Mouse (Mus musculus) gastrocnemius, postnatal 14 days (tissue): ENCODE measurements at regions not wholly inside any gene's neighbourhood (a gene's known extent, or its start where the extent isn't known, plus 50 kb on each side); places are given as distances from the start of the nearest gene placed in this dataset.

Source experiments
- DNase-seq: peaks from one replicate; pipeline ENCODE4 v3.0.0; 2021; ENCODE audit warnings: mixed read lengths
- intact Hi-C: fragments of 180-260 bp; cut with DNase I; formaldehyde crosslinking; loops from one replicate; pipeline ENCODE4 v1.15.1; 2025; ENCODE audit warnings: low total_unique reads

DNA sequence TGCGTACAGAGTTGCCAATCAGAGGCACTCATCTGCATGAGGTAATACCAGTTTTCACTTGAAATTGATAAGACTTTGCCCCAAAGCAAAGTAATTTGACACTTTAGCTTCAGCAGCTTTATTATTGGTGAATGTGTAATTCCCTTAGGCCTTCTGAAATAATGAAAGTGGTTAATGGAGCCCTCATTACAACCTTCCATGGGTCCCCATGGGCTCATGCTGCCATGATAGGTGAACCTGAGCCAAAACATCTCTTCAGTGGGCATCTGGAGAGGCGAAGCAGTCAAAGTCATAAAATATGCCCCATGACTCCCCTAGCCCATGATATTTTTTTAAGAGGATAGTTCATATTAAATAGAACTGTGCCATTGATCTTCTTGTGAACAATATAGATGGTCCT, 471.1 kb upstream of the Zeb2 start:
- intact Hi-C loops: no loop called here

DNA sequence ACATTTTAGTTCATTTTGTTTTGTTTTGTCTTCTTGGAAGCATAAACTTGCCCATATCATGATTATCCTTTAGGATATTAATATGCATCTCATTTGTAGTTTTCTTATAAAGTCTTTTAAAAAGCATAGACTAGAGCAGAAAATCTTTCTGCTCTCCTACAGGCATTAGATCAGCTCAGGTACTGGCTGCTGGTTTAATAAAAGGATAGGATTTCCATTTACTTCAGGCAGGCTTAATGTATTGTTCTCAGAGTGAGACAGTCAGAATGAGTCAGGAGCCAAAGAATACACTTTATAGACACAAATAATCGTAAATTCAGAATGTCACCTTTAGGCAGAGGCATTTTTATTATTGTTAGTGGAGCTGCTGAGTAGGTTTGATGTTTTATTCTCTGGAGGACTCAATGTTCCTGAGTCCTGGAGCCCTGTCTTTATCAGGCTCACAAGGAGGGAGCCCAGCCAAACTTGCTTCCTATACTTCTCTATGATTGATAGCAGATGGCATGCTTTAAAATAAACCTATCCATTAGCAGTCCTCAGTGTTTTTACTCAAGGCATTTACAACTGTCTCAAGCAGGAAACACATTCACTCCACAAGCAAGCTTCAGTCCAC, 469.5 kb upstream of the Zeb2 start:
- DNase-seq: no peak
- intact Hi-C loops: no loop called here

More for the DNA sequence above, 471.1 kb upstream of the Zeb2 start:
- DNase-seq: no peak

DNA sequence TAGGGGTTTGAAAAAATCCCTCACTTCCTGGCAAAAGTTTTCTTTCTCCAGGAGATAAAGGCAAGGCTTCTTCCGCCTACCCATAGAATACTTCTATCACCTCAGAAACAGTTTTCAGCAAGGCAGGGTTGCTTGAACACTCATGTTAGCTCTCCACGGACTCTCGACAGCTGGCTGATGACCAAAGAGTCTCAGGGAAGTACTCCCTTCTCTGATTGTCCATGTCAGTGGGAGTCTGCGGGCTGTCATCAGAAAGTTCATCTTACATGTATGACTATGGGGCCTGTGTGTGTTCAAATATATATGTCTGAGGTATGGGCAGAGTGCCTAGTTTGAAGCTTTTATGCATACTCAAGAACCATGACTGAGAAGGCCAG, 464.3 kb upstream of the Zeb2 start:
- intact Hi-C loops: no loop called here
- peak; percentile 13 for DNase-seq

DNA sequence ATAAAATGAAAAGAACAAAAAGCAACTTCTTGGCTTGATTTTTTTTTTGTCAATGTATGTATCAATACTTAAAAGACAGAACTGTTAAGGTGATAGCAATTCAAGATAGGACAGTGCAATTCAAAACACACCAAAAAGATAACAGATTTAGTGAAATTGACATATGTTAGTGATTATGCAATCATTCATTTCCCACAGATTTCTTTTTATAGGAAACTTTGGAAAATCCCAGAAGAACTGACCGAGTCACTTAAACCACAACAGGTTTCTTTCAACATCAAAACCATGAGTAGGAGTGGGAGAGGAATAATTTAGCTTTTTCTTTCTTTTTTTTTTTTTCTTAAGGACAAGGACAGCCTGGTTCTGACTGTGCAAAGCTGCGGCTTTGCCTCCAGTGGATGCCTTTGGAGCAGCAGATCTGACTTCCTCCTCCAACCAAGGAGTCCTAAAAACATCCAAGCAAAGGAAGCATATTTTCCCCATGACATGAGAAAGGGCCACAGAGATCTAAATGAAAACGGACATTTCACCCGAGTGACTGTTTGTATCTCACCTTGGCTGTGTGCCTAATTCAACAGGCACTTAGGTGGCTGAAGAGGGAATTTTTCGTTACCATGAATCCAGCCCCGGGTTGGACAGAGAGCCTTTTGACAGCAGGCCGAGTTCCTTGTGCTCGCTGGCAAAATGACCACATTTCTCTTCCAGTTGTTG, 463.8 kb upstream of the Zeb2 start:
- intact Hi-C loops: no loop called here
- peak; percentile 10 for DNase-seq

DNA sequence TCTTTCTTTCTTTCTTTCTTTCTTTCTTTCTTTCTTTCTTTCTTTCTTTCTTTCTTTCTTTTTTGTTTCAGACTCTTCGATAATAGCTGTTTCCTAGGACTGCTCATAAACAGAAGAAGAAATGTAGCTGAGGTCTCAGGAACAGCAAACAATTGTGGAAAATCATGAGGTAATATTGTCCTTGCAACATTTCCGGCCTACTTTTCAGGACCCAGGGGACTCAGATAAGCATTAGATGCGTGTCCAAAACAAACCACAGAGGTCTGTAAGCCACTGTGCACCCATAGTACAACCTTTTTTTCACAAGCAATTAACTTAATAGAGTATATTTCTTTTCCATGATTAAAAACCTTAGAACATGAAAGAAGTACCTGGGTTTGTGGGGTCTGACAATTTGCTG, 455.7 kb upstream of the Zeb2 start:
- DNase-seq: no peak
- intact Hi-C loops: no loop called here

DNA sequence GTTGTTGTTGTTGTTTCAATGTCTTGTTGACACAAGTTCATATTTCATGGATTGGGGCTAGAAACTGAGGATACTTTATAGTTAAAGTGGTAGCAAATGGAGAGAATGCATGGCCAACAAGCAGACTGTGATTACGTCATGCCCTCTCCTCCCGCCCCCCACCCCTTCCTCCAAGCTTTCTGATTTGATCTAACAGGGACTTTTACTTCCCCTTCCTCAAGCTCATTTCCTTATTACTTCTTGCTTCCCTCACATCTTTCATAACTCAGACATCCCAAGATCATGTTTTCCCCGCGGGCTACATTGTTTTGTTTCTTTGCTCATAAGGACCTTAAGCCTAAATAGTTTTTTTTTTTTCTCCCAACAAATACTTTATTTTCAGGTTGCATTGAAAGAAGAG, 437.5 kb upstream of the Zeb2 start:
- intact Hi-C loops: no loop called here
- no peak for DNase-seq

DNA sequence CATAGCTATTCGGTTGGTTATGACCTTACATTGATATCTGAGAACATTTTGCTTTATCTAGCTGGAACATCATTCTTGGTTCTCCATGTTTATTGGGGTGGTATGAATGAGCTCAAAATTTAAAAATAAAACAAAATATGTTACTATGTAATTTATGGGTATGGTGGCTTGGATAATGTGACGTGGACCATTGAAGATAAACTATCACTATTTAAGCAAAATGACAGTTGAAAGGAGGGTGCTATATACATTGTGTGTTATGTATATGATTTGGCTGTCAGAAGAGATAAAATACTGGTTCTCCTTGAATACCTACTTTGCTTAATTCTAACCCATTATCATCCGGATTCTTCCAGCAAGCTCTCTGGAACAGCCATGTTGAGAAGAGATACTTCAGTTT, 424.2 kb upstream of the Zeb2 start:
- intact Hi-C loops: no loop called here
- DNase-seq: no peak

DNA sequence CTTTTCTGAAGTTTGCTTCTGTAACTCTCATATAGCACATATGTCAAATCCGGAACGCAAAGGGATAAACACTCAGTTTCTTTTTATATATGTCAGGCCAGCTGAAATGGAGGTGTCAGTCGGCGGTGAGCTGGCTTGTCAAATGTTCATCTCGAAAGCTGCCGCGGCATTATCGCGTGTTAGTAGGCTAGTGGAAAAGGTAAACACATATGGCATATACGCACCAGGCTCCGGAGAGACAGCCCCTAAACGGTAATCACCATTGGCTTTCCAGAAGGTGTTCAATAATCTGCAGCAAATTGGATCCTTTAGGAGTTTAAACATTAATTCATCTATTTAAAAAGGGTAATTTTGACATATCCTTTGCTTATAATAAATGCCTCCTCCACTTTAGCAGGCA, 421.8 kb upstream of the Zeb2 start:
- intact Hi-C loops: no loop called here
- DNase-seq: no peak

DNA sequence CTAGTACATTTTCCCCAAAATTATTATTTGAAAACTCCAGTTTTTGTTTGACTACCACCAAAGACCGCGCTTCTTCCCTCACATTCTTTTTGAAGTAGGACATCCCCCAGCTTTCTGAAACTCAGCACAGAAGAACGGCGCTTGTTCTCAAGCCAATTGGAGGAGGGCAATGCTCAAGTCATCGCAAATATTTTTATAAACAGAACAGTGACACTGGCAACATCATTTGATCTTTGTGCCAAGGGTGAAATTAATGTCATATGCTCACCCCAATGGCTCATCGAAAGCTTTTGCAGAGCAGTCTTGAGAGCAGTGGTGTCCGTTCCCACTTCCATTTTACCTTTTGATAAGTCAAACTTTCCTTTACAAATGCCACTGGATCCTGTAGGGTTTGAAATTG, 420.5 kb upstream of the Zeb2 start:
- intact Hi-C loops: no loop called here
- no peak for DNase-seq

DNA sequence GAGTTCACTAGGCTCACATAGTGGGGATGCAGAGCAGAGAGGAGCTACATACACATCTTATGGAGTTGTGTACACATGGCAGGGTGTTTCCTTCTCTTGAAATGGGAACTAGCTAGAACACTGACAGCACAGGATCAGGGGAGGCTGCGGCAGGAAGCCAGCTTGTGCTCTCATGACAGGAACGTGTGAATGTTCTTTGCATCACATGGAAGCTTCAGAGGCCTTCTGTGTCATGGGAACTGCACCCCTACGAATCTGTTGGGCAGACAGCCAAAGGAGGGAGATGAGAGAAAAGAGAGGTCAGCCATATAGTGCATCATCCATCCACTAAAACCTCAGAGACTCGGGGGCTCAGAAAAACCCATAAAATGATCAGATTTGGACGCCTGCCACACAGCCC, 417.6 kb upstream of the Zeb2 start:
- intact Hi-C loops: no loop called here
- DNase-seq: peak; percentile 24

DNA sequence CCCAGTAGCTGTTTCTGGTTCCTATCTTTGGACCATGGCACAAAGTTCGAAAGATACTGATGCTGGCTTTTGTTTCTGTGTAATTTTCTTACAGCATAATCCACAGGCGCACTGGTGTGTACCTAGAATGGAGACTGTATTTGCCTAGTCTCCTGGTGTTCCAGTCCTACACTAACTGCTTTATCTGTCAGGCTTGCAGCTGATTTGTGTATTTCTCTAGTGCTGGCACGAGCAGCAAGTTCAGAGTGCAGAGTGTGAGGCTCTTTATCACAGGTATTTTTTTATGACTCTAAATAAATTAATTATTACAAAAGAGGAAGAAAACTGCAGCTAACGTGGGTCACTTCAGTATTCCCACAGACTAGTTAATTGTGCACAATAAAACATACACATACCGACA, 405.1 kb upstream of the Zeb2 start:
- intact Hi-C loops: no loop called here

DNA sequence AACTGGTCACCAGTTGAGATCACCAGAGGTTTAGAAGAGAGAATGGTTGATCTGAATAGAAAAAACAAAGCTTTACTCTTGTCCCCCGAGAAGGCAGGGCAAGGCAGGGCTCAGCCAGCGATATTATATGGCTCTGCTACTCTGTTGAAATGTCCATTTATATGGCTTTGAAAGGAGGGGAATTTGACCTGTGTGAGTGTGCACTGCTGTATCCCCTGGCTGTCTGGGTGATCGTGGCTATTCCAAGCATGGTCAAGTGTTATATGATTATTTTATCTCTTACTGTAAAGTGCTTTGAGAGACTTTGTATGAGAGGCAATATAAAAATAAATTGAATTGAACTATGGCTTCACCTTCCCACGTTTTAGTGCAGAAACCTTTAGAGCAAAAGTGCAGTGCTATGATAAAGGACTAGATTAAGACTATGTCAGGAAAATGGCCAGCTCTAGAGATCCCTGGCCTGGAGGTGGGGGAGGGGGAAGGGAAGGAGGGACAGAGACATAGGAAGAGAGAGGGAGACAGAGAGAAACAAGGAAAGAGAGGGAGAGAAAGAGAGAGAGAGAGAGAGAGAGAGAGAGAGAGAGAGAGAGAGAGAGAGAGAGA, 402.5 kb upstream of the Zeb2 start:
- no peak for DNase-seq
- intact Hi-C loops: no loop called here

More for the DNA sequence above, 405.1 kb upstream of the Zeb2 start:
- DNase-seq: no peak

DNA sequence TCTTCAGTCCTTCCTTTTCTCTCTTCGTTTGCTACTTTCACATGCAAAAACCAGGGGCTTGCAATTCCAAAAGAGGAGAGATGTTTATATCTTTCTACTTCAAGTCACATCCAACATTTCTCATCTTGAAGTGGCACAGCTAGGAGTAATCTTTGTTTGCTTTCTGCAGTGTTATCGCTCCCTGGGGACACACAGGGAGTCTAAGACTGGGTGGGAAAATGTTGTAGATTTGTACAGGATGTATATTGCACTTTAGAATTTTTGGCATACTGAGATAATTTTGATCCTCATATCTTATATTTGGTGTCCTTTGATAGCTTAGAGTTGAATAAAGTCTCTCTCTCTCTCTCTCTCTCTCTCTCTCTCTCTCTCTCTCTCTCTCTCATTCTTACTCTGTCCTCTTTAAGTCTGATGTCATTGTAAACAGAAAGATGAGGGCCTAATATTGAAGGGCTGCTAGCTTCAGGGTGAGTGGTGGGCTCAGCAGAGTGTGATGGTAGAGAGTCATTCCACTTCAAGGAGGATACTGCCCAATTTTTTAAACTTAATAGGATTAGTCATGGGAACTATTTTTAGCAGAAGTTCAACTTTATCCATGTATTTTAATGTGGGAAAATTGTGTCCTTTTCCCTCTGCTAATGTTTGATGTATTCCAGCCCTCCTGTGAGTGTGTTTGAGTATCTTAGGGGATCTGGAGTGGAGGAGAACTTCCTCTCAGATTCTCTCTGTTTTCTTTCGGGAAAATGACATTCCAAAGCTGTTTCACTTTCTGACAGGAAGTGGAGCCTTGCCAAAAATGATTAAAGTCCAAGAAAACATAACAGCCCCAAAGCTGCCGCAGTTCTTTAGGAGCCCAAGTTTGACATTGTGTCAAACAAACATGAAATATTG, 397.3 kb upstream of the Zeb2 start:
- intact Hi-C loops: no loop called here
- DNase-seq: no peak

DNA sequence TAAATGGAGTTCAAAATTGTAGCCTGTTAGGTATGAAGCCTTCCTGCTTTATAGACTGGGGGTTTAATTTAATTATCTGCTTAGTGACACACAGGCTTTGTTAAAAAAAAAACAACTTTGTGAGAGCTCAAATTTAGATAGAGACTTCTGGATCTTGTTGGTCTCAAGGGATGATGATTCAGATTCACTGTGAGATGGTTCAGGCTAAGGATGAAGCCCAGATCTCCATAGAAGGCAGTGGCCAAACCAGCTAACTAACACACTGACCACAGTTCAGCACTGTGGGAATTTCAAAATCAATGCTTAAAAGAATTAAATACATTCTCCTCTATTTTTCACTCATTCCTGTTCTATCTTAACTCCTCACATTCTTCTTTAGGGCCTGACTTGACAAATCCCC, 395.7 kb upstream of the Zeb2 start:
- intact Hi-C loops: no loop called here
- DNase-seq: no peak

DNA sequence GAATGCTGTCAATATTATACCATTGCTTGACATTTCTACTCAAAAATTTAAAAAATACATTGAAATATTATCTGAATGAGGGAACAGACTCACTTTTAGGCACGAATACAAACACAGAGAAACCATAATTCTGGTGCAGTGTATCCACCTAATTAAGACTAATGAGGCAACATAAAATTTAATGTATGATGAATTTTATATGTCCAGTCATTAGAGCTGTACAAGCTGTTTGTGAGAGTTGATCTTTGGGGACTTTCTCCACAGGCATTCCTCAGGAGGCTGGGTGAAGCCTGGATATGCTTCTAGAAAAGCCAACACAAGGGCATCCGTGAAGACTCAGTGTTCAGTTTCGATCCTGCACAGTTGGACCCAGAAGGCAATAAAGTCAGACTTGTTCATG, 394.6 kb upstream of the Zeb2 start:
- DNase-seq: no peak
- intact Hi-C loops: no loop called here

DNA sequence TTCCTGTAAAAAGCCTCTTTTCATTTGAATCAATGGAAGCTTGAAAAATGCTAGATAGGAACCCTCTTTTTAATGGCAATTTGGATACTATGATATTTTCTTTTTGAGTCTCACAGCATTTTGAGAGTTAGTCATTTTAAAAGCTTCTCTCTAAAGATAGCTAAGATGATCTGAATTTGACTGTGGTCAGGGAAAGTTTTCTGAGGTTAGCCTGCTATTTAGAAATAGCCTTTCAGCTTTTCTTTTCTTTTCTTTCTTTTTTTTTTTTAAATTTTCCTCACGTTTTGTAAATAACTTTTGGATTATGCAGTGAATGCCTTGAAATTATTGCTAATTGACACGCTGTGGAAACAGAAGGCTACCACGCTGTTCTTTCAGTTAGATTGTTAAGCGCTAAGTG, 387.3 kb upstream of the Zeb2 start:
- intact Hi-C loops: no loop called here

DNA sequence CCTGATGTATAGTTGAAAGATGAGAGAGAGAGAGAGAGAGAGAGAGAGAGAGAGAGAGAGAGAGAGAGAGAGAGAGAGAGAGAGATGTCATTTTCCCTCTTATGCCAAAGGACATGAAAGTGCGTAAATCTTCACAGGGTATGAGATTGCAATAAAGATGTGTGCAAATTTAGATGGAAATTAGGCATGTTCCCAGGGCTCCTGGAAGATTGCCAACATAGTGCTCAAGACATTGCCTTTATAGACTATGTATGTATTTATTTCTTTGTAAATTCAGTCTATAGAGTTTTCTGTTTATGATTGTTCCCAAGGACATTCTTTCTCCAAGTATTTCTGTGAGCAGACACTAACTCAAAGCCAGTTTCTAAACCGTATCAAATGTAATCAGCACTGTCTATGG, 376.5 kb upstream of the Zeb2 start:
- no peak for DNase-seq
- intact Hi-C loops: no loop called here

More for the DNA sequence above, 387.3 kb upstream of the Zeb2 start:
- DNase-seq: no peak

DNA sequence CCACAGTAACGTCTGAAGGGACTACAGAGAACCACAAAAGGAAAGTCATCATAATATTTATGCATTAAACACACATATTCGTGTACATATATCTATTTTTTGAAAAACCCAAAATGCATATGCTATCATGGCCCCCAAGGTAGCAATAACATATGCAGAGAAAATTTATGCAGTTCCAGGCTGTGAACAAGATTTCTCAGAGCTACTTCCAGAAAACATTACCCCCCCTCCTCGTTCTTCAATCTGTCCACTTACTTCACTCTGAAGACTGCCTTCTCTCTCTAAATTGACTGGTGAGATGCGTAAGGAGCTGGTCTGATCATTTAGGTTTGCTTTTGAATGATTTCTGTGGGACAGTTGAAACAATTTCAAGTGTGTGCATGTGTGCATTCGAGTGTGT, 369.3 kb upstream of the Zeb2 start:
- intact Hi-C loops: no loop called here
- DNase-seq: no peak

DNA sequence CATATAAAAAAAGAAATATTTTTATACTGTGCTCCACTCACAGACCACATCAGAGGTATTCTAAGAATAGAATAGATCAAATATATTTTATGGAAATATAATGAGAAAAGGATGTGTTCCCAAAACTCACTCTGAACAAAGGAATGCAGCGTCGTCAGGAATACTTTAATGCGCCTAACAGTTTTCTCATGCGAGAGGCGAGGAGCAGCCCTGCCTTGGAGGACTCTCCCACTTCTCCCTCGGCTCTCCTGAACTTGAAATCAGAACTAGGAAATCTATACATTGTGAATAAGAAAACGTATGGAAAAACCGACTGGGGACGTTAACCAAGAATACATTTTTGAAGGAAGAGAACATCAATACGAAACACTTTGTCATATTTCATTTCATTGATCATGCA, 368.3 kb upstream of the Zeb2 start:
- intact Hi-C loops: no loop called here
- no peak for DNase-seq

DNA sequence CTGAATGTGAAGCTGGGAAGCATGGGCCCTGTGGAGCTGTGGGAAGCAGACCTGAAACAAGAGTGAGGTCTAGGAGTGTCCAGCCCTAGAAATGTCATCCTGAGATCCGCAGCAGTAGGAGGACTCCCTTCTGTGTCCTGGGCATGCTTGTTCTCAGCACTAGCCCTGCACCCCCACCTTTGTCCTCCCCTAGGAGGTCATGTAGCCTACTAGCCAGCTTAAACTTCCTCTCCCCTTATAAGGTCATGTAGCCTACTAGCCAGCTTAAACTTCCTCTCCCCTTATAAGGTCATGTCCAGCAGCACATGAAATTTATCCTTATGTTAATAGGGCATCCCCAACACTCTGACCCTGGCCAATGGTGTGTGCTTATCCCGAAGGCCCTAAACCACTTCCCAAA, 363.5 kb upstream of the Zeb2 start:
- intact Hi-C loops: no loop called here
- DNase-seq: no peak
